Mouse (Mus musculus) v-Abl transformed pro-B cells (cell line): ENCODE measurements around the gene Slc35e2.
"Not testable (repeated sequence)": the region's sequence is repeated elsewhere in the genome, so short reads cannot be mapped to it uniquely, and the experiment has no call there.

ENCODE experiments used
- in situ Hi-C, 2 experiments: fragments of 400-800 bp; cut with MboI; formaldehyde crosslinking; loops; one replicate each; pipeline ENCODE4 v1.15.1; 2025; ENCODE audit not compliant: unreplicated experiment in 2 of 2

Slc35e2 gene

GRCm38 (mm10) chr4:155654456-155655298, 53.5 kb downstream of the Slc35e2 start:
- in situ Hi-C loops = loop anchor here in 1 of 2 experiments (5.0 kb wide), 1 partner anchor 43 kb away; no protein-coding TSS in a partner anchor

DNA sequence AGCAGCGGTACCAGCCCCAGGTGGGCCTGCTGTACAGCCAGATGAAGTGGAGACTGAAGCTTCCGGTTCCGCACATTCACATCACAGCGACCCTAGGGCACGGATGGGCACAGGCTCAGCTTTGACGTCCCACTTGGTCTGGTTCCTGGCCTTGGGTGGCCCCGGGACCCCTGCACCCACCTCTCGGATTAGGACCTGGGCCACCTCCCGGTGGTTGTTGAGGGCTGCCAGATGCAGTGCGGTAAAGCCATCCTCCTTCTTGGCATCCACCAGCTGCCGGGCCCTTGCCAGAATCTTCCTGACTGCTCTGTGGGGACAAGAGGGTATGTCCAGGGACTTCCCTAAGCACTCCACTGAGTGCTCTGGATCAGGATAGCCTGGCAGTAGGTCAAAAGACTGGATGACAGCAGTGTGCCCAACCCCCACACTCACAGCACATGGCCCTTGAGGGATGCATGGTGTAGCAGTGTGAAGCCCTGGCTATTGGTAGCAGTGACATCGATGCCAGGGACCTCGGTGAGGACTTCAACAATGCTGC, 55.1 kb downstream of the Slc35e2 start:
- in situ Hi-C loops = loop anchor here in 1 of 2 experiments (5.0 kb wide), 1 partner anchor 41 kb away; no protein-coding TSS in a partner anchor

GRCm38 (mm10) chr4:155658961-155659360, 57.7 kb downstream of the Slc35e2 start:
- in situ Hi-C loops = loop anchor here in 1 of 2 experiments (5.0 kb wide), 1 partner anchor 38 kb away; no protein-coding TSS in a partner anchor

GRCm38 (mm10) chr4:155660641-155661040, 59.4 kb downstream of the Slc35e2 start:
- in situ Hi-C loops = no loop called here

- in situ Hi-C loops = no loop called here
These were observed 65.7 kb downstream of the Slc35e2 start for GRCm38 (mm10) chr4:155666903-155667302.

DNA sequence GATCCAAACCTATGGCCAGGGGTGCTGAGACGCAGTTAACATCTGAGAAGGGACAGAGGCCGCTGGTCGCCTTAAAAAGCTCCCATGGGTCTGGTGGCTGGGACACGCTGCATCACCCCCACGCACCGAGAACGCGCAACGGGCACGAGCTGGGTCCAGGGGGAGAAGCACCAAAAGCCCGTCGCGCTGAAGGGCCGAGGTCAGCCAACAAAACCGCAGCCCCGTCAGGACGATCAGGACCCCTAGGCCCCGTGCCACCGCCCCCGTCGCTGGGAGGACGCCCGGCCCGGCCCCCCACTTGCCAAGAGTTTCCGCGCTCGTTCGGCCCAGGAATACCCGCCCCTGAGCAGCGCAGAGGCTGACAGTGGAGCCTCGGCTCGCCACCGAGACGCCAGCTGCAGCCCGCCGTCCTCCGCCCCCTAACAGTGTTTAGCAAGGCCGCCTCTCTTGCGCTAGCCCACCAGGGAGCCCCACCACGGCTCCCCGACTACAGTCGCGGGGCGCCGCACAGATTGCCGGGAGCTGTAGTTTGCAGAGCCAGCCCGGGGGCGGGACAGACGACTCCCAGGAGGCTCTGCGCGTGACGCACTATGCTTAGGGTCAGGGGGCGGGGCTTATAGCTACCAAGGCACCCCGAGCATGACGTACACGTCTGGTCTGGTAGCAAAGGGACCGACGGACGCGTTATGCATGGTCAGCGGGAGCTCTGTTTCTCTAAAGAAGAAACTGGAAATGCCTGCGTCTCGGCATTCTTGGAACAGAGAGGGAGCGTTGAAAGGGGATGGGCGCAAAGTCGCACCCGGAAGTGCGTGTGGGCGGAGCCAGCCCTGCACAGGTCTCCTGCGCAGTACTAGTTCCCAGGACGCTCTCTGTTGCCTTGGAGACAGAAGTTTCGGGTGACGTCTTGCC, 67.7 kb downstream of the Slc35e2 start, which contains the start of gene Mib2:
Mib2 (minus strand) TSS at position 510 of the 909 bp plus-strand sequence.
- in situ Hi-C loops = no loop called here

- in situ Hi-C loops = no loop called here
These were observed 68.4 kb downstream of the Slc35e2 start for GRCm38 (mm10) chr4:155669598-155670075.

GRCm38 (mm10) chr4:155670236-155670635, 69.0 kb downstream of the Slc35e2 start:
- in situ Hi-C loops = not testable (repeated sequence)

DNA sequence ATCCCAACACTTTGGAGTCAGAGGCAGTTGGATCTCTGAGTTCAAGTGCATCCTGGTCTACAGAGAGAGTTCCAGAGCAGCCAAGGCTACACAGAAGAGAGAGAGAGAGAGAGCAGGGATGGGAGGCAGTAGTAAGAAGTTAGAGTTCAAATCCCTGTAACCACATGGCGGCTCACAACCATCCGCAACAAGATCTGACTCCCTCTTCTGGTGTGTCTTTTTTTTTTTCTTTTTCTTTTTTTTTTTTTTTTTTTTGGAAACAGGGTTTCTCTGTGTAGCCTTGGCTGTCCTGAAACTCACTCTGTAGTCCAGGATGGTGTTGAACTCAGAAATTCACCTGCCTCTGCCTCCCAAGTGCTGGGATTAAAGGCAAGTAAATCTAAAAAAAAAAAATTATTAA, 70.9 kb downstream of the Slc35e2 start:
- in situ Hi-C loops = no loop called here
